Mouse (Mus musculus) midbrain, embryonic 13.5 days (tissue): Measurements from ENCODE around the gene Arhgdib. TPM values are rescaled to one million over a fixed set of nuclear protein-coding genes. Genes with fewer than 3 reads are reported as not detected.
"Not testable (repeated sequence)": the region's sequence is repeated elsewhere in the genome, so short reads cannot be mapped to it uniquely, and the experiment has no call there.

Experiments
- ATAC-seq: fragments of 200-750 bp; cut with Nextera tagmentation; 2 replicates; pipeline ENCODE4 v1.8.0; 2017; ENCODE audit warnings: mild to moderate bottlenecking, moderate TSS enrichment, moderate library complexity
- H3K27ac ChIP-seq: fragments of 300-500 bp; sonication (generic); 2 replicates; pipeline ENCODE4 v1.5.1; 2015; ENCODE audit warnings: inconsistent platforms, mild to moderate bottlenecking, moderate library complexity
- H3K27me3 ChIP-seq: fragments of 300-500 bp; sonication (generic); 2 replicates; pipeline ENCODE4 v1.6.1; 2015; ENCODE audit warnings: mild to moderate bottlenecking, inconsistent platforms
- H3K36me3 ChIP-seq: fragments of 300-500 bp; sonication (generic); 2 replicates; pipeline ENCODE4 v1.6.1; 2015; ENCODE audit warnings: mild to moderate bottlenecking, inconsistent platforms
- H3K4me1 ChIP-seq: fragments of 300-500 bp; sonication (generic); replicated peaks from 2 replicates; pipeline ENCODE4 v1.6.1; 2015; ENCODE audit warnings: inconsistent platforms
- H3K4me2 ChIP-seq: fragments of 300-500 bp; sonication (generic); replicated peaks from 2 replicates; pipeline ENCODE4 v1.6.1; 2015; ENCODE audit warnings: moderate library complexity, mild to moderate bottlenecking, inconsistent platforms
- H3K4me3 ChIP-seq: fragments of 300-500 bp; sonication (generic); replicated peaks from 2 replicates; pipeline ENCODE4 v1.5.1; 2015; ENCODE audit warnings: mild to moderate bottlenecking, inconsistent platforms
- H3K9ac ChIP-seq: fragments of 300-500 bp; sonication (generic); replicated peaks from 2 replicates; pipeline ENCODE4 v1.6.1; 2015; ENCODE audit warnings: mild to moderate bottlenecking, inconsistent platforms
- H3K9me3 ChIP-seq: fragments of 300-500 bp; sonication (generic); 2 replicates; pipeline ENCODE4 v1.6.1; 2016; ENCODE audit warnings: mild to moderate bottlenecking, inconsistent platforms
- WGBS: fragments of 180-500 bp; shearing (Covaris S2); methylation state at CpG from one replicate; pipeline ENCODE4 v1.1.7; 2015; 5-methylcytosine and 5-hydroxymethylcytosine counted together
- polyA plus RNA-seq: library from polyadenylated mRNA; unstranded; fragments of >200 nt; fragmentation: Nextera tagmentation; extraction: Ambion mirVana; gene quantifications from 2 replicates; pipeline ENCODE4 v1.2.1, GENCODE M21; 2015

The Arhgdib gene
- polyA plus RNA-seq, 1 experiment from 2014 or later: 13.0 TPM

GRCm38 (mm10) chr6:136897789-136898188, 43.9 kb downstream of the Arhgdib start:
- Histone ChIP-seq H3K9ac (no peak overlapping the region), H3K9me3 (no peaks in the 10 kb centered on the region), H3K27ac (no peak overlapping the region), H3K27me3 (no peaks in the 10 kb centered on the region), H3K4me1 (no peaks in the 10 kb centered on the region), H3K4me3 (no peak overlapping the region), H3K36me3 (no peaks in the 10 kb centered on the region), H3K4me2 (no peak overlapping the region)
- ATAC-seq: no peak
- WGBS: 89% methylated on average over 4 of the region's 4 CpGs

- WGBS: 68% methylated on average over 15 of the region's 15 CpGs
- ATAC-seq: no peak
- no peak overlapping the region for H3K27ac ChIP-seq
Observed at GRCm38 (mm10) chr6:136894532-136895339, 47.0 kb downstream of the Arhgdib start.

GRCm38 (mm10) chr6:136892002-136892401, 49.7 kb downstream of the Arhgdib start:
- WGBS: 85% methylated on average over 2 of the region's 2 CpGs
- Histone ChIP-seq H3K27ac (no peak overlapping the region), H3K4me1 (no peaks in the 10 kb centered on the region), H3K27me3 (no peaks in the 10 kb centered on the region), H3K4me2 (no peak overlapping the region), H3K4me3 (no peak overlapping the region), H3K9ac (no peak overlapping the region), H3K9me3 (no peaks in the 10 kb centered on the region), H3K36me3 (no peaks in the 10 kb centered on the region)
- no peak for ATAC-seq

More at GRCm38 (mm10) chr6:136894532-136895339, 47.0 kb downstream of the Arhgdib start:
- no peak overlapping the region for H3K4me2 ChIP-seq
- H3K9ac ChIP-seq: no peak overlapping the region
- no peaks in the 10 kb centered on the region for H3K36me3 ChIP-seq
- no peak overlapping the region for H3K4me3 ChIP-seq
- no peaks in the 10 kb centered on the region for H3K4me1 ChIP-seq
- no peaks in the 10 kb centered on the region for H3K27me3 ChIP-seq
- H3K9me3 ChIP-seq: no peaks in the 10 kb centered on the region

- Histone ChIP-seq H3K27ac (no peak overlapping the region), H3K9me3 (no peaks in the 10 kb centered on the region), H3K4me2 (no peak overlapping the region), H3K36me3 (no peaks in the 10 kb centered on the region), H3K9ac (no peak overlapping the region), H3K4me1 (no peaks in the 10 kb centered on the region), H3K4me3 (no peak overlapping the region), H3K27me3 (no peaks in the 10 kb centered on the region)
- ATAC-seq: no peak
- WGBS: 94% methylated on average over 6 of the region's 6 CpGs
Observed at GRCm38 (mm10) chr6:136889554-136889953, 52.1 kb downstream of the Arhgdib start.

GRCm38 (mm10) chr6:136889067-136889466, 52.6 kb downstream of the Arhgdib start:
- no peak overlapping the region for H3K27ac ChIP-seq
- no peak overlapping the region for H3K4me3 ChIP-seq
- no peak overlapping the region for H3K4me2 ChIP-seq
- no peak overlapping the region for H3K9ac ChIP-seq
- H3K4me1 ChIP-seq: no peaks in the 10 kb centered on the region
- H3K9me3 ChIP-seq: no peaks in the 10 kb centered on the region
- ATAC-seq: no peak
- H3K36me3 ChIP-seq: no peaks in the 10 kb centered on the region
- 84% methylated on average over 6 of the region's 6 CpGs for WGBS
- no peaks in the 10 kb centered on the region for H3K27me3 ChIP-seq

GRCm38 (mm10) chr6:136887854-136888253, 53.8 kb downstream of the Arhgdib start:
- Histone ChIP-seq H3K9me3 (no peaks in the 10 kb centered on the region), H3K9ac (no peak overlapping the region), H3K27me3 (no peaks in the 10 kb centered on the region), H3K36me3 (no peaks in the 10 kb centered on the region), H3K27ac (no peak overlapping the region), H3K4me3 (no peak overlapping the region), H3K4me2 (no peak overlapping the region), H3K4me1 (no peaks in the 10 kb centered on the region)
- ATAC-seq: no peak
- WGBS: 82% methylated on average over 9 of the region's 9 CpGs

- WGBS: 56% methylated on average over 1 of the region's 1 CpGs
- not testable (repeated sequence) for H3K27ac ChIP-seq, H3K4me1 ChIP-seq, ATAC-seq, H3K4me2 ChIP-seq, H3K27me3 ChIP-seq, H3K4me3 ChIP-seq, H3K36me3 ChIP-seq, H3K9ac ChIP-seq, H3K9me3 ChIP-seq
Observed at GRCm38 (mm10) chr6:136884766-136885165, 56.9 kb downstream of the Arhgdib start.

- H3K4me3 ChIP-seq: no peak overlapping the region
- no peak for ATAC-seq
- WGBS: 91% methylated on average over 6 of the region's 6 CpGs
- H3K4me2 ChIP-seq: no peak overlapping the region
- H3K9ac ChIP-seq: no peak overlapping the region
- H3K27me3 ChIP-seq: no peaks in the 10 kb centered on the region
- no peaks in the 10 kb centered on the region for H3K36me3 ChIP-seq
- H3K9me3 ChIP-seq: no peaks in the 10 kb centered on the region
- no peak overlapping the region for H3K27ac ChIP-seq
- H3K4me1 ChIP-seq: no peaks in the 10 kb centered on the region
Observed at GRCm38 (mm10) chr6:136883961-136884360, 57.7 kb downstream of the Arhgdib start.

GRCm38 (mm10) chr6:136883431-136883915, 58.2 kb downstream of the Arhgdib start:
- WGBS: 82% methylated on average over 3 of the region's 3 CpGs

GRCm38 (mm10) chr6:136881678-136882077, 60.0 kb downstream of the Arhgdib start:
- no peak for ATAC-seq
- 80% methylated on average over 8 of the region's 8 CpGs for WGBS
- no peak overlapping the region for H3K4me2 ChIP-seq
- no peaks in the 10 kb centered on the region for H3K27me3 ChIP-seq
- no peak overlapping the region for H3K4me3 ChIP-seq
- H3K9me3 ChIP-seq: no peaks in the 10 kb centered on the region
- H3K4me1 ChIP-seq: no peaks in the 10 kb centered on the region
- no peaks in the 10 kb centered on the region for H3K36me3 ChIP-seq
- H3K27ac ChIP-seq: no peak overlapping the region
- no peak overlapping the region for H3K9ac ChIP-seq

More at GRCm38 (mm10) chr6:136883431-136883915, 58.2 kb downstream of the Arhgdib start:
- H3K4me3 ChIP-seq: no peak overlapping the region
- no peak overlapping the region for H3K9ac ChIP-seq
- no peak overlapping the region for H3K27ac ChIP-seq
- no peaks in the 10 kb centered on the region for H3K36me3 ChIP-seq
- H3K9me3 ChIP-seq: no peaks in the 10 kb centered on the region
- no peak overlapping the region for H3K4me2 ChIP-seq
- H3K4me1 ChIP-seq: no peaks in the 10 kb centered on the region
- no peak for ATAC-seq
- no peaks in the 10 kb centered on the region for H3K27me3 ChIP-seq

- Histone ChIP-seq H3K4me1 (0 out of 2 replicates have a peak, but pooled peaks cover 3% of the 10 kb centered on the region), H3K27me3 (no peaks in the 10 kb centered on the region), H3K4me2 (no peak within 1 kb of the TSS), H3K9ac (no peak within 1 kb of the TSS), H3K9me3 (no peaks in the 10 kb centered on the region), H3K4me3 (no peak within 1 kb of the TSS), H3K36me3 (no peaks in the 10 kb centered on the region), H3K27ac (no peak within 1 kb of the TSS)
- WGBS: 65% methylated on average over 9 of the region's 9 CpGs
- no peak for ATAC-seq
Observed at GRCm38 (mm10) chr6:136875670-136876069, 66.0 kb downstream of the Arhgdib start, which contains the start of gene Mgp. TSS of gene Mgp (minus strand) at chr6:136875823.

- no peak overlapping the region for H3K27ac ChIP-seq
- WGBS: 50% methylated on average over 8 of the region's 8 CpGs
- ATAC-seq: no peak
- 0 out of 2 replicates have a peak, but pooled peaks cover 3% of the 10 kb centered on the region for H3K4me1 ChIP-seq
- no peak overlapping the region for H3K4me3 ChIP-seq
- H3K36me3 ChIP-seq: no peaks in the 10 kb centered on the region
- no peak overlapping the region for H3K4me2 ChIP-seq
- no peaks in the 10 kb centered on the region for H3K9me3 ChIP-seq
- H3K27me3 ChIP-seq: no peaks in the 10 kb centered on the region
- no peak overlapping the region for H3K9ac ChIP-seq
Observed at GRCm38 (mm10) chr6:136874599-136874998, 67.1 kb downstream of the Arhgdib start.
